In the genomic region with DNA sequence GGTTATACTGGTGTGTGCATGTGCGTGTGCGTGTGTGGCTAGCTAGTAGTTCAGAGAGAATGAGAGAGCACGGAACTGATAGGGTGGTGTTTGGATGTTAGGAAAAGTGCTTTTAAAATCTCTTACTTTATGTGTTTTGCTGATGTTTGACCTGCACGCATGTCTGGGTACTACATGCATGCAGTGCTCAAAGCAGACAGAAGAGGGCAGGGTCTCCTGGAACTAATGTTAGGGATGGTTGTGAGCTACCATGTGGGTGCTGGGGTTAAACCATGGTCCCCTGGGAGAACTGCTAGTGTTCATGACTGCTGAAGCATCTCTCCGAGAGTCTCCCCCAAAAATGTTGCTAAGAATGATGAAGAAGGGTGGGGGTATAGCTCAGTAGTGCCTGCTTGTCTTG, we compare ENCODE assay signal across 17 mouse cellular contexts. TPM values are rescaled to one million over a fixed set of nuclear protein-coding genes. Genes with fewer than 3 reads are reported as not detected.
DNase-seq lines count a peak whose midpoint lies in the region; ATAC-seq and TF ChIP-seq lines count a peak whose summit lies in the region.
"Had no signal": no experiment of that assay in that cellular context is flagged by ENCODE, and none has a peak within 500 bp of the region (broad histone marks: within the 10 kb centered on the region; RNA-seq: fewer than 3 reads in every experiment).

No protein-coding gene starts in this region.

- no peaks in the 10 kb centered on the region for H3K27me3 ChIP-seq in liver, embryonic 14.5 days (ENCODE audit: control insufficient read depth, insufficient read depth, low read length)
- no peaks in the 10 kb centered on the region for H3K27me3 ChIP-seq in E14TG2a.4 (ENCODE audit: insufficient read depth, low read length)
- H3K27me3 ChIP-seq: forebrain, embryonic 12.5 days; heart, embryonic 13.5 days had no signal

- H3K4me3 ChIP-seq in gastrocnemius, adult 2 months: no peak overlapping the region
- H3K4me3 ChIP-seq in liver, embryonic 14.5 days (ENCODE audit: insufficient read depth in 1 of 2, low read depth in 2 of 2, low read length in 2 of 2): no peak overlapping the region
- H3K4me3 ChIP-seq in E14TG2a.4 (replicated peaks; ENCODE audit: low read length): no peak overlapping the region
- no peak overlapping the region for H3K4me3 ChIP-seq in bone marrow, adult 2 months (replicated peaks; ENCODE audit: control insufficient read depth, low read depth, low read length)
- H3K4me3 ChIP-seq: forebrain, embryonic 12.5 days; heart, embryonic 13.5 days; limb, embryonic 10.5 days had no signal

- peaks cover 16 to 24% of the 10 kb centered on the region in 2 experiments for H3K4me1 ChIP-seq in liver, embryonic 14.5 days (replicated peaks; ENCODE audit: control insufficient read depth in 2 of 2, insufficient read depth in 2 of 2, low read length in 1 of 2)
- peaks cover 71% of the 10 kb centered on the region for H3K4me1 ChIP-seq in E14TG2a.4 (replicated peaks; ENCODE audit: low read depth, low read length)
- no peaks in the 10 kb centered on the region; the same call in 1 of the 2 replicates for H3K4me1 ChIP-seq in bone marrow, adult 2 months (ENCODE audit: control insufficient read depth, insufficient read depth, low read length)

- intact Hi-C loops in gastrocnemius, adult 2 months (cut with DNase I): no loop called here
- intact Hi-C loops in gastrocnemius, postnatal 14 days (cut with DNase I; ENCODE audit: low total_unique reads): no loop called here

- H3K27ac ChIP-seq in gastrocnemius, adult 2 months: no peak overlapping the region
- no peak overlapping the region for H3K27ac ChIP-seq in liver, embryonic 14.5 days
- H3K27ac ChIP-seq in bone marrow, adult 2 months (ENCODE audit: control insufficient read depth, insufficient read depth, low read depth, low read length, poor library complexity): no peak overlapping the region
- H3K27ac ChIP-seq: forebrain, embryonic 12.5 days; limb, embryonic 10.5 days had no signal

- no peak overlapping the region for H3K9ac ChIP-seq in liver, embryonic 14.5 days (replicated peaks)
- H3K9ac ChIP-seq: forebrain, embryonic 12.5 days; heart, embryonic 13.5 days had no signal

- H3K9me3 ChIP-seq in liver, embryonic 14.5 days (ENCODE audit: control insufficient read depth, low read length): no peaks in the 10 kb centered on the region
- H3K9me3 ChIP-seq in E14TG2a.4 (ENCODE audit: low read length): no peaks in the 10 kb centered on the region
- H3K9me3 ChIP-seq: forebrain, embryonic 12.5 days; heart, embryonic 13.5 days; limb, embryonic 10.5 days had no signal

- WGBS in liver, embryonic 14.5 days (ENCODE audit: insufficient replicate concordance): 93% methylated on average over 5 of the region's 5 CpGs
- 94% methylated on average over 5 of the region's 5 CpGs for WGBS in bone marrow, adult 2 months

- peak; percentile 17; the same call in 1 of the 2 replicates for TF ChIP-seq CTCF in gastrocnemius, adult 2 months (IDR thresholded peaks at IDR 0.05)
- TF ChIP-seq CTCF in liver, embryonic 14.5 days (IDR thresholded peaks at IDR 0.05; ENCODE audit: low read depth): peak; percentile 41; the same call in 1 of the 2 replicates
- peak; percentile 57 for TF ChIP-seq CTCF in E14TG2a.4 (conservative IDR thresholded peaks at IDR 0.05; ENCODE audit: low read length)
- TF ChIP-seq CTCF in bone marrow, adult 2 months (IDR thresholded peaks at IDR 0.05; ENCODE audit: control insufficient read depth, insufficient read depth, low read length): peak; percentile 12; the same call in 1 of the 2 replicates

- no peak overlapping the region for H3K4me2 ChIP-seq in liver, embryonic 14.5 days (ENCODE audit: low read depth)
- H3K4me2 ChIP-seq: forebrain, embryonic 12.5 days; heart, embryonic 13.5 days had no signal

- no peaks in the 10 kb centered on the region for H3K36me3 ChIP-seq in liver, embryonic 14.5 days (replicated peaks; ENCODE audit: control insufficient read depth, insufficient read depth, low read depth)
- 0 out of 2 replicates have a peak, but pooled peaks cover 2% of the 10 kb centered on the region for H3K36me3 ChIP-seq in E14TG2a.4 (ENCODE audit: insufficient read depth, low read length)
- H3K36me3 ChIP-seq: forebrain, embryonic 12.5 days had no signal

- no peak for DNase-seq in gastrocnemius, adult 2 months
- DNase-seq in gastrocnemius, postnatal 14 days: no peak
- DNase-seq in liver, embryonic 14.5 days (ENCODE audit: low read depth in 3 of 3, low spot score in 3 of 3): no peak
- DNase-seq in liver: no peak
- DNase-seq in layer of hippocampus, adult 9-10 months (ENCODE audit: low spot score): no peak
- DNase-seq in embryo, embryonic 9.5 days (ENCODE audit: extremely low spot score): no peak
- DNase-seq: adrenal gland, postnatal 10 days; cerebellum, postnatal 36 days; gastrocnemius, postnatal 25 days; kidney, postnatal 14 days; lung, adult 2 months; right cerebral cortex, adult 18-20 months had no signal

- TF ChIP-seq EP300 in liver, embryonic 14.5 days (IDR thresholded peaks at IDR 0.05; ENCODE audit: low read depth): no peak

- no peak for TF ChIP-seq POLR2A in bone marrow, adult 2 months (IDR thresholded peaks at IDR 0.05; ENCODE audit: borderline replicate concordance, control insufficient read depth, low read depth, low read length)

- no peak for ATAC-seq in liver, embryonic 14.5 days (ENCODE audit: insufficient read depth)

RNA-seq across cellular contexts. Expression of gene Cdk17, which starts 18.0 kb away (rescaled TPM):
- total RNA-seq in gastrocnemius, adult 2 months (2021): 1 to 10 TPM; 5.4 to 6.1 TPM
- 10 to 100 TPM in 1 of 2 experiments, 1 to 10 TPM in 1; 9.8 to 11.9 TPM for total RNA-seq in gastrocnemius, postnatal 14 days (2021)
- polyA plus RNA-seq in liver, embryonic 14.5 days (2012; rRNA removed): 7.2 and 10.5 TPM in 2 replicates
- polyA plus RNA-seq in liver, embryonic 14.5 days (2014; fragmentation: Nextera tagmentation; extraction: Ambion mirVana): 12.9 and 15.1 TPM in 2 replicates
- 19.5 and 21.2 TPM in 2 replicates for polyA plus RNA-seq in bone marrow, adult 2 months (2011; ENCODE audit: insufficient read depth, insufficient read length, low replicate concordance, missing spikeins)
